Mouse (Mus musculus) liver, embryonic 14.5 days (tissue): ENCODE data around the gene Agap1.

ENCODE experiments used
- CTCF ChIP-seq: IDR thresholded peaks from 2 replicates; pipeline ENCODE4 v1.5.1; 2016; ENCODE audit warnings: antibody characterized with exemption, low read depth, control low read depth
- EP300 ChIP-seq: IDR thresholded peaks from 2 replicates; pipeline ENCODE4 v1.6.1; 2016; ENCODE audit warnings: antibody characterized with exemption, low read depth

- TF ChIP-seq CTCF (no peak), EP300 (no peak)
These were observed 291.6 kb downstream of the Agap1 start for GRCm38 (mm10) chr1:89746171-89746570.
